In genomic region chr1:139378861-139379620, GRCm38 (mm10) we compare ENCODE assay signal across 8 mouse cellular contexts. TPM values are rescaled to one million over a fixed set of nuclear protein-coding genes. Genes with fewer than 3 reads are reported as not detected.
A peak's percentile ranks its signal among the peaks of the same experiment; 100 is the strongest.
DNase-seq lines count a peak whose midpoint lies in the region; ATAC-seq and TF ChIP-seq lines count a peak whose summit lies in the region.

No protein-coding gene starts in this region.

- H3K4me1 ChIP-seq in heart, embryonic 13.5 days, result peaks cover 17% of the 10 kb centered on the region
- H3K4me1 ChIP-seq in kidney, adult 2 months (ENCODE audit: control insufficient read depth, insufficient read depth, low read length), result peaks cover 3% of the 10 kb centered on the region; the same call in 1 of the 2 replicates
- 0 out of 2 replicates have a peak, but pooled peaks cover 5% of the 10 kb centered on the region for H3K4me1 ChIP-seq in midbrain, postnatal 0 days (ENCODE audit: insufficient read depth, low read length)

- 15% methylated on average over 11 of the region's 11 CpGs for WGBS in heart, embryonic 13.5 days
- WGBS in kidney, adult 2 months, result 29% methylated on average over 11 of the region's 11 CpGs
- 26% methylated on average over 11 of the region's 11 CpGs for WGBS in midbrain, postnatal 0 days

- no peak overlapping the region for H3K4me3 ChIP-seq in heart, embryonic 13.5 days
- H3K4me3 ChIP-seq in kidney, adult 2 months (ENCODE audit: insufficient read depth, low read depth, low read length), result no peak overlapping the region
- H3K4me3 ChIP-seq in midbrain, postnatal 0 days (ENCODE audit: low read depth, low read length), result no peak overlapping the region
- H3K4me3 ChIP-seq in left cerebral cortex, adult 2 months, result no peak overlapping the region

- peak; percentile 52 for ATAC-seq in heart, embryonic 13.5 days (ENCODE audit: extremely low read depth, insufficient number of reproducible peaks, low FRiP score, low TSS enrichment)
- ATAC-seq in midbrain, postnatal 0 days (ENCODE audit: low FRiP score), result peak; percentile 64; the same call in 1 of the 2 replicates

- H3K9me3 ChIP-seq in heart, embryonic 13.5 days, result no peaks in the 10 kb centered on the region
- no peaks in the 10 kb centered on the region for H3K9me3 ChIP-seq in midbrain, postnatal 0 days (ENCODE audit: low read length)

- no peak; the same call in 1 of the 2 replicates for TF ChIP-seq CTCF in kidney, adult 2 months (conservative IDR thresholded peaks at IDR 0.05; ENCODE audit: insufficient read depth, insufficient read length, low read depth, low read length)
- no peak for TF ChIP-seq CTCF in midbrain, postnatal 0 days (IDR thresholded peaks at IDR 0.05)
- no peak for TF ChIP-seq CTCF in left cerebral cortex, adult 2 months (IDR thresholded peaks at IDR 0.05)

- intact Hi-C loops in left cerebral cortex, adult 2 months (cut with DNase I), result no loop called here

- H3K27me3 ChIP-seq in heart, embryonic 13.5 days (replicated peaks), result no peaks in the 10 kb centered on the region
- H3K27me3 ChIP-seq in kidney, adult 2 months (replicated peaks; ENCODE audit: control insufficient read depth, insufficient read depth, low read length), result no peaks in the 10 kb centered on the region
- no peaks in the 10 kb centered on the region for H3K27me3 ChIP-seq in midbrain, postnatal 0 days (ENCODE audit: insufficient read depth, low read length)

- H3K9ac ChIP-seq in heart, embryonic 13.5 days, result no peak overlapping the region
- no peak overlapping the region for H3K9ac ChIP-seq in midbrain, postnatal 0 days (replicated peaks; ENCODE audit: low read length, poor library complexity, severe bottlenecking)

- H3K4me2 ChIP-seq in heart, embryonic 13.5 days, result peak overlapping the region; percentile 46
- no peak overlapping the region for H3K4me2 ChIP-seq in midbrain, postnatal 0 days (ENCODE audit: low read depth, low read length, poor library complexity, severe bottlenecking)

- peak overlapping the region; percentile 29; the same call in 1 of the 2 replicates for H3K27ac ChIP-seq in heart, embryonic 13.5 days (replicated peaks)
- no peak overlapping the region for H3K27ac ChIP-seq in kidney, adult 2 months (ENCODE audit: insufficient read depth, low read depth, low read length)
- H3K27ac ChIP-seq in midbrain, postnatal 0 days (ENCODE audit: low read depth, low read length), result no peak overlapping the region
- no peak overlapping the region for H3K27ac ChIP-seq in left cerebral cortex, adult 2 months

- DNase-seq in heart, adult 11 months, result no peak
- DNase-seq in ZHBTc4 (ENCODE audit: low read depth, low spot score), result peak; percentile 34
- peak; percentile 12 for DNase-seq in kidney, adult 2 months
- DNase-seq in midbrain, postnatal 0 days (ENCODE audit: low spot score), result no peak
- DNase-seq in c-Kit-positive CD71-positive TER-119-positive erythroid progenitor cells, embryonic 14.5 days (ENCODE audit: low spot score), result no peak
- no peak for DNase-seq in left cerebral cortex, adult 2 months (ENCODE audit: extremely low spot score in 1 of 2, low spot score in 2 of 2)
- no peak for DNase-seq in frontal cortex, postnatal 10 days (ENCODE audit: low spot score in 2 of 2)

- no peaks in the 10 kb centered on the region for H3K36me3 ChIP-seq in heart, embryonic 13.5 days
- no peaks in the 10 kb centered on the region for H3K36me3 ChIP-seq in kidney, adult 2 months (ENCODE audit: control insufficient read depth, insufficient read depth, low read length)
- H3K36me3 ChIP-seq in midbrain, postnatal 0 days (ENCODE audit: insufficient read depth, low read length), result no peaks in the 10 kb centered on the region

- no peak for TF ChIP-seq POLR2A in kidney, adult 2 months (IDR thresholded peaks at IDR 0.05; ENCODE audit: low read depth, low read length)

RNA-seq across cellular contexts. Expression of gene Crb1, which starts 2.1 kb away (rescaled TPM):
- 0.12 and 0.27 TPM in 2 replicates for polyA plus RNA-seq in heart, embryonic 13.5 days (2015; fragmentation: Nextera tagmentation; extraction: Ambion mirVana)
- polyA plus RNA-seq in kidney, adult 2 months (2012; rRNA removed), result 0.12 and 0.23 TPM in 2 replicates
- total RNA-seq in midbrain, postnatal 0 days (2014; rRNA removed), result 3.0 and 7.9 TPM in 2 replicates
- polyA plus RNA-seq in midbrain, postnatal 0 days (2015; fragmentation: Nextera tagmentation; extraction: Ambion mirVana), result 1.1 and 1.8 TPM in 2 replicates
- 1 to 10 TPM; 1.1 to 1.2 TPM for total RNA-seq in left cerebral cortex, adult 2 months (2021)

RNA-seq across cellular contexts. Expression of gene Zbtb41, which starts 43.0 kb away (rescaled TPM):
- 5.0 and 6.0 TPM in 2 replicates for polyA plus RNA-seq in heart, embryonic 13.5 days (2015; fragmentation: Nextera tagmentation; extraction: Ambion mirVana)
- 8.0 and 8.4 TPM in 2 replicates for polyA plus RNA-seq in kidney, adult 2 months (2012; rRNA removed)
- total RNA-seq in midbrain, postnatal 0 days (2014; rRNA removed), result 54.5 and 65.1 TPM in 2 replicates
- polyA plus RNA-seq in midbrain, postnatal 0 days (2015; fragmentation: Nextera tagmentation; extraction: Ambion mirVana), result 11.9 and 13.2 TPM in 2 replicates
- 10 to 100 TPM; 26.8 to 27.4 TPM for total RNA-seq in left cerebral cortex, adult 2 months (2021)

Comparison
In these comparisons a context has a peak if more than half of its experiments do, and no peak if none do; other contexts are left out.
1. DNase-seq: peak in ZHBTc4 (single experiment) and kidney, adult 2 months (single experiment); none in heart, adult 11 months (single experiment), midbrain, postnatal 0 days (single experiment), c-Kit-positive CD71-positive TER-119-positive erythroid progenitor cells, embryonic 14.5 days (single experiment), left cerebral cortex, adult 2 months (0 of 2) and frontal cortex, postnatal 10 days (0 of 2).